Mouse (Mus musculus) E14TG2a.4 (cell line): Measurements from ENCODE around the gene Pdk2.
A peak's percentile ranks its signal among the peaks of the same experiment; 100 is the strongest.

Experiments
- CTCF ChIP-seq: conservative IDR thresholded peaks from 2 replicates; pipeline ENCODE4 v1.5.1; 2014; ENCODE audit warnings: low read length
- NANOG ChIP-seq: IDR thresholded peaks from 2 replicates; pipeline ENCODE4 v1.6.1; 2014; ENCODE audit warnings: borderline replicate concordance, low read length, mixed read lengths
- POU5F1 ChIP-seq: IDR thresholded peaks from 2 replicates; pipeline ENCODE4 v1.6.1; 2014; ENCODE audit warnings: low read length, borderline replicate concordance

- TF ChIP-seq CTCF (peak; percentile 24), NANOG (no peak), POU5F1 (no peak)
Measured at GRCm38 (mm10) chr11:94990749-94991577, 50.2 kb downstream of the Pdk2 start, which contains the start of gene Ppp1r9b.
